Mouse (Mus musculus): ENCODE results near the gene Ildr2. TPM values are rescaled to one million over a fixed set of nuclear protein-coding genes. Genes with fewer than 3 reads are reported as not detected.

Ildr2 gene
- total and polyA plus RNA-seq, 3 experiments, result 0.25 to 2.9 (median 2.4) TPM

DNA sequence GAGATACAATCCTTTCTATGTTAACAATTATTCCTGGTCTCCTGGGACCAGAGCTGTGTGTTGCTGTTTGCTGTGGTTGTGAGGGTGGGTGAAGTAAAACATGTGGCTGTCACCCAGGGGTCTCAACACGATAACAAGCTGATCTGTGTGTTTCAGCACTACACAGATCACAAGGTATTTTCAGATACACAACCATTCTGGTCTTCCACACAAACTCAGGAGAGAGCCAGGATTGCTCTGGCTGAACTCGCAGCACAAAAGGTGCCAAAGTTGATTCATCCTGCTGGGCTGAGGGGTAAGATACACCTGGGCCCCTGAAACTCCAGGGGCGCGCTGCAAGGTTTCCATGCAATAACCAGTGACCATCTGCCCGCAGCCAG is 54.5 kb downstream of the Ildr2 start:
- DNase-seq, result no peak
- H3K9ac ChIP-seq (ENCODE audit: low read depth, low read length), result no peak overlapping the region
- no peaks in the 10 kb centered on the region for H3K36me3 ChIP-seq (ENCODE audit: control insufficient read depth, insufficient read depth, low read length)
- peak overlapping the region; percentile 39; the same call in 1 of the 2 replicates for H3K4me3 ChIP-seq
- TF ChIP-seq EP300 (IDR thresholded peaks at IDR 0.05; ENCODE audit: insufficient read depth, low read depth, low read length) (no peak), POLR2A (IDR thresholded peaks at IDR 0.05; ENCODE audit: insufficient read depth, low read depth, low read length) (no peak), CTCF (IDR thresholded peaks at IDR 0.05) (no peak)
- H3K27me3 ChIP-seq (ENCODE audit: control insufficient read depth, insufficient read depth, low read length), result peaks cover 3% of the 10 kb centered on the region; the same call in 1 of the 2 replicates
- H3K4me1 ChIP-seq (ENCODE audit: control insufficient read depth, insufficient read depth, low read length), result peaks cover 4% of the 10 kb centered on the region; the same call in 1 of the 2 replicates
- no peaks in the 10 kb centered on the region for H3K79me2 ChIP-seq (replicated peaks; ENCODE audit: control insufficient read depth, insufficient read depth, low read length)
- intact Hi-C loops (cut with DNase I), result no loop called here
- WGBS, result 16% methylated on average over 5 of the region's 5 CpGs
- no peak overlapping the region for H3K27ac ChIP-seq

DNA sequence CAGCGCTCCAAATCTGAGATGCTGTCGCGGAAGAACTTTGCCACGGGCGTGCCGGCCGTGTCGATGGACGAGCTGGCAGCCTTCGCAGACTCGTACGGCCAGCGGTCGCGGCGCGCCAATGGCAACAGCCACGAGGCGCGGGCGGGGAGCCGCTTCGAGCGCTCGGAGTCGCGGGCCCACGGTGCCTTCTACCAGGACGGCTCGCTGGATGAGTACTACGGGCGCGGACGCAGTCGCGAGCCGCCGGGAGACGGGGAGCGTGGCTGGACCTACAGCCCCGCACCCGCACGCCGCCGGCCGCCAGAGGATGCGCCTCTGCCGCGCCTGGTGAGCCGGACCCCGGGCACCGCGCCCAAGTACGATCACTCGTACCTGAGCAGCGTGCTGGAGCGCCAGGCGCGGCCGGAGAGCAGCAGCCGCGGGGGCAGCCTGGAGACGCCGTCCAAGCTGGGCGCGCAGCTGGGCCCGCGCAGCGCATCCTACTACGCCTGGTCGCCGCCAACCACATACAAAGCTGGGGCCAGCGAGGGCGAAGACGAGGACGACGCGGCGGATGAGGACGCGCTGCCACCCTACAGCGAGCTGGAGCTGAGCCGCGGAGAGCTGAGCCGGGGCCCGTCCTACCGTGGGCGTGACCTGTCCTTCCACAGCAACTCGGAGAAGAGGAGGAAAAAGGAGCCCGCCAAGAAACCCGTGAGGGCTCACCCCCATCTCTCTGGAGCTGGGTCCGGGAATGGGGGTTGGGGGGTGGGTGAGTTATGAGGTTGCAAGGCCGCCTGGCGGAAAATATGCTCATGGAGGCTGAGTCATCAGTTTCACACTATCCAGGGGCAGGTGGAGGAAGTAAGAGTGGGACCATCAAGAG is 55.1 kb downstream of the Ildr2 start:
- DNase-seq, result peak; percentile 14 to 29
- no peaks in the 10 kb centered on the region for H3K36me3 ChIP-seq (ENCODE audit: control insufficient read depth, insufficient read depth, low read length)
- no peaks in the 10 kb centered on the region for H3K79me2 ChIP-seq (replicated peaks; ENCODE audit: control insufficient read depth, insufficient read depth, low read length)
- H3K27ac ChIP-seq, result no peak overlapping the region
- intact Hi-C loops (cut with DNase I), result no loop called here
- H3K27me3 ChIP-seq (ENCODE audit: control insufficient read depth, insufficient read depth, low read length), result peaks cover 3% of the 10 kb centered on the region; the same call in 1 of the 2 replicates
- peak overlapping the region; percentile 5; the same call in 1 of the 2 replicates for H3K9ac ChIP-seq (ENCODE audit: low read depth, low read length)
- 1% methylated on average over 94 of the region's 94 CpGs for WGBS
- TF ChIP-seq EP300 (IDR thresholded peaks at IDR 0.05; ENCODE audit: insufficient read depth, low read depth, low read length) (no peak), POLR2A (IDR thresholded peaks at IDR 0.05; ENCODE audit: insufficient read depth, low read depth, low read length) (no peak)
- H3K4me1 ChIP-seq (ENCODE audit: control insufficient read depth, insufficient read depth, low read length), result peaks cover 4% of the 10 kb centered on the region; the same call in 1 of the 2 replicates
- H3K4me3 ChIP-seq, result peak overlapping the region; percentile 39

DNA sequence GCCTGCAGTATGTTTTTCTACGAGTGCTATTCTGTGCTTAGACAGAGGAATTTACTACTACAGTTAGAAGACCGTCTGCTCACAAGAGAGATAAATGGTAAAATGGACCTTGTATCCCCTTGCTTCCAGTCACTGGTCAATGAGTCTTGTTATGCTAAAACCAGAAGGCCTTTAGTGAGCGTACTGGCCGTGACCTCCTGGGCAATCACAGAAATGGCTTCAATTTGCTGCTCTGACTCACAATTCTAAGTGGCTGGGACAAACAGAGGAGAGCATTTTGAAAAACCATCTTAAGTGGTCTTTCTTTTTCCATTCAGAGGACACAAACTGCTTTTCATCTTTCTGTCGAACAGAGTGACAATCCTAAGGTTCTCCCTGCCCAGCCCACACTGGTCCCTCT is 57.2 kb downstream of the Ildr2 start:
- intact Hi-C loops (cut with DNase I), result no loop called here
- Histone ChIP-seq H3K27ac (no peak overlapping the region), H3K27me3 (ENCODE audit: control insufficient read depth, insufficient read depth, low read length) (peaks cover 3% of the 10 kb centered on the region; the same call in 1 of the 2 replicates), H3K79me2 (replicated peaks; ENCODE audit: control insufficient read depth, insufficient read depth, low read length) (no peaks in the 10 kb centered on the region), H3K4me1 (ENCODE audit: control insufficient read depth, insufficient read depth, low read length) (peaks cover 4% of the 10 kb centered on the region; the same call in 1 of the 2 replicates), H3K9ac (ENCODE audit: low read depth, low read length) (no peak overlapping the region), H3K36me3 (ENCODE audit: control insufficient read depth, insufficient read depth, low read length) (no peaks in the 10 kb centered on the region), H3K4me3 (no peak overlapping the region)
- no peak for DNase-seq
- no peak for TF ChIP-seq CTCF (IDR thresholded peaks at IDR 0.05)
- TF ChIP-seq POLR2A (IDR thresholded peaks at IDR 0.05; ENCODE audit: insufficient read depth, low read depth, low read length), result no peak
- no peak for TF ChIP-seq EP300 (IDR thresholded peaks at IDR 0.05; ENCODE audit: insufficient read depth, low read depth, low read length)
- 84% methylated on average over 5 of the region's 5 CpGs for WGBS

DNA sequence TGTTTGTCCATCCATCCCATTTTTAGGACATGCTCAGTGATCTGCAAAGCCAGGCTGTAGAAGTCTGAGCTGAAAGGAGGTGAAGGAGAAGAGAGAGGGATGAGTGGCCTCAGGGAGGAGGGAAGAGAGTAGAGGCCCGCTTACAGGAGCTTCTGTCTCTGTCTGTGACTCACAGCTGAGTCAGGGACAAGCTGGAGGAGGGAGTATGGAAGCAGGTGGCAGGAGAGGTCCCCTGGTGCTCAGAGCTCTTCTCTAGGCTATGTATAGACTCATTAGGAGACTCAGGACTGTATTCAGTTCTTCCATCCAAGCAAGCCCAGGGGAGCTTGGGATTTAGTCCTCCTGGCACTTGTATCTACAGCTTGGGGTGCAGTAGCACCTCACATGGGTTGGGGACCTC is 59.7 kb downstream of the Ildr2 start:
- peaks cover 3% of the 10 kb centered on the region; the same call in 1 of the 2 replicates for H3K27me3 ChIP-seq (ENCODE audit: control insufficient read depth, insufficient read depth, low read length)
- no peak overlapping the region for H3K27ac ChIP-seq
- H3K4me3 ChIP-seq, result no peak overlapping the region
- TF ChIP-seq CTCF (IDR thresholded peaks at IDR 0.05) (no peak), POLR2A (IDR thresholded peaks at IDR 0.05; ENCODE audit: insufficient read depth, low read depth, low read length) (no peak), EP300 (IDR thresholded peaks at IDR 0.05; ENCODE audit: insufficient read depth, low read depth, low read length) (no peak)
- H3K4me1 ChIP-seq (ENCODE audit: control insufficient read depth, insufficient read depth, low read length), result no peaks in the 10 kb centered on the region
- DNase-seq, result no peak
- H3K79me2 ChIP-seq (replicated peaks; ENCODE audit: control insufficient read depth, insufficient read depth, low read length), result no peaks in the 10 kb centered on the region
- H3K36me3 ChIP-seq (ENCODE audit: control insufficient read depth, insufficient read depth, low read length), result no peaks in the 10 kb centered on the region
- intact Hi-C loops (cut with DNase I), result no loop called here
- WGBS, result 36% methylated on average over 1 of the region's 1 CpGs
- no peak overlapping the region for H3K9ac ChIP-seq (ENCODE audit: low read depth, low read length)

DNA sequence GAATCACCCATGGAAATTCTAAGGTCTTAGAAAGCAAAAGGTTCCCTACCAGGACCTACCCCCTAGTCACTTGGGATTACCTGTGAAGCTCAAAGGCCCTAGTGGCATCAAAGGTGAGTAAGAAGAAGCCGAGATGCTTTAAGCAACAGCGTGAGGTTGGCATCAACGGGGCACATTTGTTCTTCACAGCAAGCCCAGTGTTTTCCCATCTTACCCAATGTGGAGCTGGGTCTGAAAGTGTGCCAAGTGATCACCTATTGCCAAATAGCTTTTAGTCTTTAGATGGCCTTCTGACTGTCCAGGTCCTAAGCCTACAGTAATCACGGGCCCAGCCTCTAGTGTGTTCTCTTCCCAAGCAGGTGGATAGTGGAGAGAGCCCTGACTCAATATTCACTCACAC is 61.8 kb downstream of the Ildr2 start:
- H3K4me1 ChIP-seq (ENCODE audit: control insufficient read depth, insufficient read depth, low read length), result no peaks in the 10 kb centered on the region
- no peak overlapping the region for H3K27ac ChIP-seq
- DNase-seq, result no peak
- TF ChIP-seq POLR2A (IDR thresholded peaks at IDR 0.05; ENCODE audit: insufficient read depth, low read depth, low read length) (no peak), CTCF (IDR thresholded peaks at IDR 0.05) (no peak), EP300 (IDR thresholded peaks at IDR 0.05; ENCODE audit: insufficient read depth, low read depth, low read length) (no peak)
- intact Hi-C loops (cut with DNase I), result no loop called here
- 71% methylated on average over 4 of the region's 4 CpGs for WGBS
- H3K4me3 ChIP-seq, result no peak overlapping the region
- H3K79me2 ChIP-seq (replicated peaks; ENCODE audit: control insufficient read depth, insufficient read depth, low read length), result no peaks in the 10 kb centered on the region
- H3K36me3 ChIP-seq (ENCODE audit: control insufficient read depth, insufficient read depth, low read length), result no peaks in the 10 kb centered on the region
- H3K9ac ChIP-seq (ENCODE audit: low read depth, low read length), result no peak overlapping the region
- H3K27me3 ChIP-seq (ENCODE audit: control insufficient read depth, insufficient read depth, low read length), result no peaks in the 10 kb centered on the region

DNA sequence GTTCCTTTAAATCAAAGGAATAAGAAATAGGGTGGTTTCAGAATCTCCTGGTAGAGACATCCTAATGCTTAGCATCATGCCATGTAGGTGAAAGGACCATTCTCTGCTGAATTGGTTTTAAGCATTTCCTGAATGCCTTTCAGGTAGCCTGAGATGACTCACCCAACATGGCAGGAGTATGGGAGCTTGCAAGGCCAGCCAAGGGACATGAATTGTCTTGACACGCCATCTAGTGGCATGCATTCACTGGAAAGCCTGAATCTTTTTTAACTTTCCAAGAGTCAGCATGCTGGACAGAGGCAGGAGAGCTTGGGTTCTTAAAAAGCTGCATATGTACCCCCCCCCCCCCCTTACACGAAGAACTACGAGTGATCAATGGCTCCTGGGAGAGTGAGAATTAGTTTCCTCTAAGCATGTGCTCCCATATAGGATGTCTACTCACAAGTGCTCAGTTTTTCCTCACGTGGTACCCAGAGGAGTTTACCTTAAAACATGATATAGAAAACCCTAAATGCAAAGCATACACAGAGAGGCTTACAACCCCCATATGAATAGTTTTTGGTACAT is 65.3 kb downstream of the Ildr2 start:
- intact Hi-C loops (cut with DNase I), result loop anchor here (1.0 kb wide), 1 partner anchor 159 kb away; no protein-coding TSS in a partner anchor
- no peaks in the 10 kb centered on the region for H3K27me3 ChIP-seq (ENCODE audit: control insufficient read depth, insufficient read depth, low read length)
- WGBS, result 12% methylated on average over 4 of the region's 4 CpGs
- H3K79me2 ChIP-seq (replicated peaks; ENCODE audit: control insufficient read depth, insufficient read depth, low read length), result no peaks in the 10 kb centered on the region
- H3K9ac ChIP-seq (ENCODE audit: low read depth, low read length), result no peak overlapping the region
- peak; percentile 26 to 29 for DNase-seq
- H3K36me3 ChIP-seq (ENCODE audit: control insufficient read depth, insufficient read depth, low read length), result no peaks in the 10 kb centered on the region
- H3K4me3 ChIP-seq, result no peak overlapping the region
- no peak overlapping the region for H3K27ac ChIP-seq
- no peaks in the 10 kb centered on the region for H3K4me1 ChIP-seq (ENCODE audit: control insufficient read depth, insufficient read depth, low read length)
- TF ChIP-seq CTCF (IDR thresholded peaks at IDR 0.05), result peak; percentile 68
- no peak for TF ChIP-seq EP300 (IDR thresholded peaks at IDR 0.05; ENCODE audit: insufficient read depth, low read depth, low read length)
- TF ChIP-seq POLR2A (IDR thresholded peaks at IDR 0.05; ENCODE audit: insufficient read depth, low read depth, low read length), result no peak
